Mouse (Mus musculus): ENCODE measurements around the gene Hcn2.

DNA sequence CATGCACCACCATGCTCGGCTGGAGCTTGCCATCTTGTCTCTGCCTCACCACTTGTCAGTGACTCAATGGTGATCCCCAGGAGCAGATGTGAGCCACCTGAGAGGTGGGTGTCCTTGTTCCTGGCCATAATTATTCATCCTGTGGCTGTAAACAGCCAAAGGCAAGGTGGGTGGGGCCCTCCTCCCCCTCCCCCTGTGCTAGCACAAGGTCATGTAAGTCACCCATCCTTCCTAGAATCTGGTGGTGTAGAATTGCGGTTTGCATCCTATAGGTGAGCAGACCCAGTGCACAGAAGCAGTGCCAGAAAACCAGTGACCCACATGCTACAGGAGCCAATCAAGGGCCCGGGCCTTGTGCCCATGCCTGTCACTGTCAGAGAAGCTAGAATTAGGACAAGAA lies 43.4 kb upstream of the Hcn2 start:
- TF ChIP-seq CTCF (IDR thresholded peaks at IDR 0.05; ENCODE audit: control insufficient read depth, insufficient read depth, low read length): no peak
- TF ChIP-seq POLR2A (IDR thresholded peaks at IDR 0.05; ENCODE audit: borderline replicate concordance, control insufficient read depth, low read depth, low read length): no peak

All from bone marrow, adult 2 months (tissue).